Mouse (Mus musculus): ENCODE data around the gene Gm9944. TPM values are rescaled to one million over a fixed set of nuclear protein-coding genes. Genes with fewer than 3 reads are reported as not detected.

Gm9944 gene
- polyA plus RNA-seq, 1 experiment from 2014 or later, result not detected

- no peaks in the 10 kb centered on the region for H3K27me3 ChIP-seq
- H3K4me1 ChIP-seq, result no peaks in the 10 kb centered on the region
- H3K9ac ChIP-seq, result no peak overlapping the region
- H3K4me2 ChIP-seq, result no peak overlapping the region
- H3K4me3 ChIP-seq, result no peak overlapping the region
- no peak overlapping the region for H3K27ac ChIP-seq
- no peaks in the 10 kb centered on the region for H3K36me3 ChIP-seq (ENCODE audit: poor library complexity, severe bottlenecking)
- ATAC-seq, result no peak
- H3K9me3 ChIP-seq (replicated peaks), result peaks cover 70% of the 10 kb centered on the region
Observed at GRCm38 (mm10) chr4:144420644-144421043, 32.5 kb downstream of the Gm9944 start.

- Histone ChIP-seq H3K27ac (no peak within 1 kb of the TSS), H3K4me3 (no peak within 1 kb of the TSS), H3K9me3 (replicated peaks) (peaks cover 44% of the 10 kb centered on the region), H3K4me2 (no peak within 1 kb of the TSS), H3K27me3 (no peaks in the 10 kb centered on the region), H3K36me3 (ENCODE audit: poor library complexity, severe bottlenecking) (no peaks in the 10 kb centered on the region), H3K9ac (no peak within 1 kb of the TSS), H3K4me1 (no peaks in the 10 kb centered on the region)
- ATAC-seq, result no peak
- 89% methylated on average over 9 of the region's 9 CpGs for WGBS
Observed at GRCm38 (mm10) chr4:144408290-144408689, 44.8 kb downstream of the Gm9944 start, which contains the start of gene Pramef12. Gene Pramef12 (minus strand): TSS chr4:144408464.

GRCm38 (mm10) chr4:144406261-144406660, 46.9 kb downstream of the Gm9944 start:
- no peak for ATAC-seq
- WGBS, result 53% methylated on average over 3 of the region's 3 CpGs
- no peak overlapping the region for H3K4me2 ChIP-seq
- H3K27me3 ChIP-seq, result no peaks in the 10 kb centered on the region
- H3K9ac ChIP-seq, result no peak overlapping the region
- H3K36me3 ChIP-seq (ENCODE audit: poor library complexity, severe bottlenecking), result no peaks in the 10 kb centered on the region
- H3K27ac ChIP-seq, result no peak overlapping the region
- H3K4me1 ChIP-seq, result no peaks in the 10 kb centered on the region
- no peak overlapping the region for H3K4me3 ChIP-seq
- H3K9me3 ChIP-seq (replicated peaks), result peaks cover 40% of the 10 kb centered on the region

- H3K36me3 ChIP-seq (ENCODE audit: poor library complexity, severe bottlenecking), result no peaks in the 10 kb centered on the region
- H3K4me3 ChIP-seq, result no peak overlapping the region
- H3K4me2 ChIP-seq, result peak overlapping the region; percentile 16; the same call in 1 of the 2 replicates
- H3K9me3 ChIP-seq (replicated peaks), result peaks cover 26% of the 10 kb centered on the region
- H3K9ac ChIP-seq, result no peak overlapping the region
- no peaks in the 10 kb centered on the region for H3K27me3 ChIP-seq
- no peak overlapping the region for H3K27ac ChIP-seq
- H3K4me1 ChIP-seq, result no peaks in the 10 kb centered on the region
- ATAC-seq, result no peak
- WGBS, result 8% methylated on average over 16 of the region's 17 CpGs
Observed at GRCm38 (mm10) chr4:144404456-144405086, 48.5 kb downstream of the Gm9944 start.

Other genes with a start within 250 kb of the Gm9944 start
- gene C87977, start 240.0 kb downstream of the Gm9944 start, polyA plus RNA-seq (2015; fragmentation: Nextera tagmentation; extraction: Ambion mirVana), result not detected in 2 replicates
- gene Pramel5, start 172.8 kb downstream of the Gm9944 start, polyA plus RNA-seq (2015; fragmentation: Nextera tagmentation; extraction: Ambion mirVana), result not detected in 2 replicates
- not detected in 2 replicates for gene Gm13128, start 123.1 kb downstream of the Gm9944 start, polyA plus RNA-seq (2015; fragmentation: Nextera tagmentation; extraction: Ambion mirVana)
- gene Gm13119, start 95.4 kb downstream of the Gm9944 start, polyA plus RNA-seq (2015; fragmentation: Nextera tagmentation; extraction: Ambion mirVana), result not detected in 2 replicates
- gene Pramef20, start 75.4 kb downstream of the Gm9944 start, polyA plus RNA-seq (2015; fragmentation: Nextera tagmentation; extraction: Ambion mirVana), result not detected in 2 replicates
- gene Pramef12, start 44.9 kb downstream of the Gm9944 start, polyA plus RNA-seq (2015; fragmentation: Nextera tagmentation; extraction: Ambion mirVana), result not detected in 2 replicates
- not detected in 2 replicates for gene 1700012P22Rik, start 14.5 kb downstream of the Gm9944 start, polyA plus RNA-seq (2015; fragmentation: Nextera tagmentation; extraction: Ambion mirVana)
- gene Aadacl3, start 10.4 kb upstream of the Gm9944 start, polyA plus RNA-seq (2015; fragmentation: Nextera tagmentation; extraction: Ambion mirVana), result not detected in 2 replicates
- not detected in 2 replicates for gene 9430007A20Rik, start 66.5 kb upstream of the Gm9944 start, polyA plus RNA-seq (2015; fragmentation: Nextera tagmentation; extraction: Ambion mirVana)
- not detected in 2 replicates for gene Gm13124, start 111.8 kb upstream of the Gm9944 start, polyA plus RNA-seq (2015; fragmentation: Nextera tagmentation; extraction: Ambion mirVana)
- gene Aadacl4, start 160.4 kb upstream of the Gm9944 start, polyA plus RNA-seq (2015; fragmentation: Nextera tagmentation; extraction: Ambion mirVana), result not detected in 2 replicates
- not detected in 2 replicates for gene Gm436, start 233.1 kb upstream of the Gm9944 start, polyA plus RNA-seq (2015; fragmentation: Nextera tagmentation; extraction: Ambion mirVana)

Data from forebrain, embryonic 13.5 days (tissue).